Mouse (Mus musculus) layer of hippocampus, postnatal 25 days (tissue): ENCODE measurements around the gene Kpnb1. TPM values are rescaled to one million over a fixed set of nuclear protein-coding genes. Genes with fewer than 3 reads are reported as not detected.

Source experiments
- DNase-seq, 2 experiments: peaks; one replicate each; pipeline ENCODE4 v3.0.0; 2022; ENCODE audit warnings: mixed read lengths in 2 of 2, low spot score in 1 of 2; ENCODE audit errors: extremely low spot score in 1 of 2
- total RNA-seq, 2 experiments: library from RNA; stranded (reverse); gene quantifications; 2 replicates each; pipeline ENCODE4 v1.2.3; 2021

The Kpnb1 gene
- total RNA-seq, 2 experiments from 2014 or later, result 123 to 130 TPM

DNA sequence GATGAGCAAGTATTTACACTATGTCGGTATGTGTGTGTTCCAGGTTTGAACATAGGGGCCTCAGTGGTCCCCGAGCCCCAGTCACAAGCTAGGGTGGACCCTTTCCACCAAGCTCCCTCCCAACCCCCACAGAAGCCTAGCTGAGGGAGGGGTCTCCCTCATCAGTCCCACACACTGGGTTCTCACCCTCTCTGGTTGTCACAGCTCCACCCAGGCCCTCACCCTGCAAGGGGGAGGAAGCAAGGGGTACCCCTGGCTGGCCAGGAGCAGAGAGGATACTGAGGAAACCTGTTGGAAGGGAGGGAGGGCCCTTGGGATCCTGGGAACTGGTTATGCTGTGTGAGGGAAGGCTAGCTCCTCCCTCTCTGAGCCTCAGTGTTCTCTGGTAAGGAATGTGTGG lies 42.4 kb downstream of the Kpnb1 start:
- DNase-seq, result no peak

DNA sequence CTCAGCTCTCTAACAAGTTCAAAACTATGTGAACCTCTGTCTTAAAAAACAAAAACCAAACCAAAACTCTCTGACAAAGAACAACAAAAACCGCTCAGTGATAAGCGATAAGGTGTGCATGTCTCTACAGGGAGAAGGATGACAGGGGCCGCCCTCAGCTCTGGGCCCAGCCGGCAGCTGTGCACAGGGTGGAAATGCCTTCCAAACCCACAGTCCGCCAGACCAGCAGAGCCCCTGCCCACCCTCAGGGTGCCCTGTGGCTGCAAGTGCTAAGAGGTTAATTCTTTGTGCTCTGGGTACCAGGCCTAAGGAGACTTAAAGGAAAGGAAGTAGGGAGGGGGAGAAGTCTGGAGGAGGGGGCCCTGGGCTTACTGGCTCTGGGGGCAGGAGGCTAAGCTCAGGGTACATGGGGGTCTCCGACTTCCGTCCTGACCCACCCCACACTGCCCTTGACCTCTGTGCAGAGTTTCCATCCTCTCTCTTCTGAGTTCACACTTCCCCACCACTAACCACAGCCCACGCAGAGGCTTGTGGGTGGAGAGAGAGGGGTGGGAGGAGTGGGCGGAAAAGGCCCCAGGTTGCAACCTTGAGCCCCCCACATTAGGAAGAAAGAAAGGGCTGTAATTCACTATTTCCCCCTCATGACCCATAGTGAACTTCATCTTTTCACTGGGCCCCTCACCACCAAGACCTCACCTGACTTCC lies 44.3 kb downstream of the Kpnb1 start:
- DNase-seq, result no peak

DNA sequence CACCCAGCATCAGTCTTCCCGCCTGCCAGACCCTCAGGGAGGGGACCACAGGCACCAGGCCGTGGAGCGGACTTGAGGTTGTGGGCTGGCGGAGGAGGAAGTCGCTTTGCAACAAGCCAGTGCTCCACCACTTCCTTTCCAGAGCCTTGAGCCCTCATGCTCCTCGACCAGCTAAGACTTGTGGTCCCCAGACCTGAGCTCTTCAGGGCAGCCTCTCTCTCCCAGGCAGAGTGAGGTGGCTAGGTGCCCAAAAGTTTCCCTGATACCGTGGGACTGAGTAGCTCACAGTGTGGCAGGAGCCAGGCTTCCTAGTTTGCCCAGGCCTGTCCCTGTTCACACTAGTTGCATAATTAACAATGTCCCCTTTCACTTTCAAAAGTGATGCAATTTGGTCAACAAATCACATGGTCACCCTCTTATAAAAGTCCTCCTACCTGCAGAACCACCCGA lies 45.5 kb downstream of the Kpnb1 start:
- DNase-seq, result no peak

GRCm38 (mm10) chr11:97140811-97141210 lies 46.9 kb downstream of the Kpnb1 start:
- no peak for DNase-seq

- no peak for DNase-seq
These were observed 48.4 kb downstream of the Kpnb1 start for GRCm38 (mm10) chr11:97139256-97139655.

GRCm38 (mm10) chr11:97138554-97139226 lies 49.0 kb downstream of the Kpnb1 start:
- no peak for DNase-seq

- no peak for DNase-seq
These were observed 54.4 kb downstream of the Kpnb1 start for GRCm38 (mm10) chr11:97133270-97133669.

GRCm38 (mm10) chr11:97132185-97132584 lies 55.5 kb downstream of the Kpnb1 start:
- no peak for DNase-seq

DNA sequence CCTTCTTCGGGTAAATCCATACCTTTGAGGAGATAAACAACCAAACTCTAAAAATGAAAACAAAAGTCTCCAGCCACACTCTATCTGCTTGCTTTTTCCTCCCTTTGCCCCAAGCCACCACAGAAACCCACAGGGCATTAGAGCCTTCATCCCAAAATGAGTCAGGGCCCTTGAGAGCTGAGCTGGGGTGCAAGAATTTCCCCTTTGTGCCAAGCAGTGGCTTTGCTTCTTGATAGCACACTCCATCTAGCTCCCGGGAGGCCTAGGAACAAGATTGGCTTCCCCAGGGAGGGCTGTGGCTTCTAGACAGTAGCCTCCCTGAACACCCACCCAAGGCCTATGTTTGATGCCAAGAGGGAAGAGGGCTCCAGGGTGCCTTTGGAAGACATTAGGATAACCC lies 56.0 kb downstream of the Kpnb1 start:
- DNase-seq, result no peak

GRCm38 (mm10) chr11:97130318-97130717 lies 57.4 kb downstream of the Kpnb1 start:
- DNase-seq, result no peak

- DNase-seq, result no peak
These were observed 58.7 kb downstream of the Kpnb1 start for GRCm38 (mm10) chr11:97128956-97129355.

DNA sequence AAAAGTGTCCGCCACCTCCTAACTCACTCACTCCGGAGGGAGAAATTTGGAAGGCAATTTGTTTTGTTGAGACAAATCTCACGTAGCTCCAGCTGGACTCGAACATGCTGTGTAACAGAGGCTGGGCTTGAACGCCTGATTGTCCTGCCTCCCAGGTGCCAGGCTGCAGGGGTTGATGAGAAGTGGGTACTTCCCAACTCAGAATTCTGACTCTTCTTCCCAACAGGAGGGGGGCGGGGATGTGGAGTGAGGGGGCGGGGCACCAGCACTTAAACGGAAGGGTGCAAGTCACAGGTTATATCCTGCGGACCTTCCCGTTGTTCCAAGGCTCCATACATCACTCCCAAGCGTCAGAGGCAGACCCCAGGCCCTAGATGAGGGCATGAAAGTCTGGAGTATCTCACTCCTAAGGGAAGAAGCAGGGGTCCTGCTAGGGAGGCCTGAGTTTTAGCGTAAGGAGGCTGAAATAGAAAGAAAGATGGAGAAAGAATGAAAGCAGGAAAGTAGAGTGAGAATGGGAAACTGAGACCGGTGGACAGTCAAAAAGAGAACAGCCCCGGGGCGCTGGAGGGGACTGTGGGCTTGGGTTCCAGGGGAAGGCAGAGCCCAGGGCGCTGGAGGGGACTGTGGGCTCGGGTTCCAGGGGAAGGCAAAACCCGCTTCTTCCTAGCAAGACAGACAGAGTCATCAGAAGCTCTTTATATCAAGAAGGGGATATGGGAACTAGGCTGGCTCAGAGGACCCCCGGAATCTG lies 60.0 kb downstream of the Kpnb1 start:
- DNase-seq, result no peak

- no peak for DNase-seq
These were observed 60.8 kb downstream of the Kpnb1 start for GRCm38 (mm10) chr11:97126645-97127468.

DNA sequence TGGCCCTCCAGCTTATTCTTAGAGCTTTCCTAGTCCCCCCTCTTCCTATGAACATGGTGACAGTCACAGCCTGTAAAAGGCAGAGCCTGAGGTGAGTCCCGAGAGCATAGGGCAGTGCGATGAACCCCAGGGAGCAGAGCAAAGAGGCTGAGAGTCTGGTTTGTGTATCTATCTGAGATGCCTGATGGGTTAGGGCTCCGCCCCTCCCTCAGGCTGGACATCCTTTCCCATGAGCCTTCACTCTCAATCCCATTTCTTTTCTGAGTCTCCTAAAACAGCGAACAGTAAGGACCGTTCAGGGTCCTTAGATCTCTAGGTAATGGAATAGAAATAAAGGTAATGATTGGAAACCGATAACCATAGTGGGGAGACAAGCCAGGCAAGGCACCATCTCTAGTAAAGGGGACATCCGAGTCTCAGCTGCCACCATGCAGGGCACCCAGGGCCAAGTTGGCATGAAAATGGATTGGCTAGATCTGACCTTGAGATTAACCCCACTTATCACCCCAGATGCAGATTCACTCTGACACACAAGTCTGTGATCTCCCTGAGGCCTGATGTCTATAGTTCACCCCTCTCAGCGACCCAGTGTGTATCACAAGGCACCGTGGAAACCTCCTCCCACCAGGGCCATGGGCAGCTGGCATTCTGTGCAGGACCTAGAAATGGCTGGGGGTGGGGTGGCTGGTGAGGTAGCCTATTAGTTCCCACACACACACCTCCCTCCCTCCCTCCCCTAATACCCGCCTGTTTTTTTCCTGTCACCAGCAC lies 63.2 kb downstream of the Kpnb1 start:
- no peak for DNase-seq

DNA sequence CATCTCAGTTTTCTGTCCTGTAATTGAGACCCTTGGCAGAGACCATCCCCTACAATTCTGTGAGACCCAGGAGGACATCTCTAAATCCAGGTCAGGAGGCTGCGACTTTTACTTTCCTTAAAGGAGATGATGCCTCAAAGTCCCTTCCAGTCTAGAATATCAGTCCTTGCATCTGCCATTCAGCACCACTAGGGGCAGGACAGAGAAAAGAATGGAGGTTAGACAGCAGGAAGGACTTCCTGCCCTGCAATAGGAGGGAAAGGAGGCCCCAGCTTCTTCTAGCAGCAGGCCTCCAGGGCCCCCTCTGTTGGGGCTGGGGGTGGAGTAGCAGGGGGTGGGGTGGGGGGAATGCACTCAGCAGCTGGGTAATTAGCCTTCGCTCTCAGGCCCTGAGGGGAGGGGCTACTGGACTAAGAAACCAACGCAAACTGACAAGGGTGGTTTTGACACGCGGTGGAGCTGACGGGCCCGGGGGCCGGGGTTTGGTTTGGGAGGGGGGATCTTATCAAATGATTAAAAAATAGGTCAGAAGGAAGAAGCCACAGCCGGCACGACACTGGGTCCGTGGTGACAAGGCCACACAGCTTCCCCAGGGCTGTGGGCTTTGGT lies 64.3 kb downstream of the Kpnb1 start:
- DNase-seq, result no peak

DNA sequence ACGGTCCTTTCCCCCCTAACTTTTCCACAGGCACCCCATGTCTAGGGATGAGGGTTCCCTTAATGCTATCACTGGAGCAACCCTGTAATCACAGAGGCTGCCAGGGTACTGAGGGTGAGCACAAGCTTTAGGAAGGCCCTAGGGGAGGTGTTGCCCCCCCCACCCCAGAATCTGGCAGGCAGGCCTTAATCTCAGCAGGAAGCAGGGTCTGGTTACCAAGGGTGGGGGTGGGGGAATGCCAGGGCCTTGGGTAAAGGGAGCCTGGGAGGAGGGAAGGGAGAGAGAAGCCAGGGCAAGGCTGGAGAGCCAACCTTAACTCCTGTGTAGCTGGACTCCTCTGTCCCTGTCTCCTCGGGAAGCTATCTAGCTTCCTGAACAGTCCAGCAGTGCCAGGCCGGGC lies 67.0 kb downstream of the Kpnb1 start:
- DNase-seq, result no peak

- no peak for DNase-seq
These were observed 67.5 kb downstream of the Kpnb1 start for GRCm38 (mm10) chr11:97120221-97120620.

GRCm38 (mm10) chr11:97115797-97116196 lies 71.9 kb downstream of the Kpnb1 start:
- no peak for DNase-seq
